In the genomic region with DNA sequence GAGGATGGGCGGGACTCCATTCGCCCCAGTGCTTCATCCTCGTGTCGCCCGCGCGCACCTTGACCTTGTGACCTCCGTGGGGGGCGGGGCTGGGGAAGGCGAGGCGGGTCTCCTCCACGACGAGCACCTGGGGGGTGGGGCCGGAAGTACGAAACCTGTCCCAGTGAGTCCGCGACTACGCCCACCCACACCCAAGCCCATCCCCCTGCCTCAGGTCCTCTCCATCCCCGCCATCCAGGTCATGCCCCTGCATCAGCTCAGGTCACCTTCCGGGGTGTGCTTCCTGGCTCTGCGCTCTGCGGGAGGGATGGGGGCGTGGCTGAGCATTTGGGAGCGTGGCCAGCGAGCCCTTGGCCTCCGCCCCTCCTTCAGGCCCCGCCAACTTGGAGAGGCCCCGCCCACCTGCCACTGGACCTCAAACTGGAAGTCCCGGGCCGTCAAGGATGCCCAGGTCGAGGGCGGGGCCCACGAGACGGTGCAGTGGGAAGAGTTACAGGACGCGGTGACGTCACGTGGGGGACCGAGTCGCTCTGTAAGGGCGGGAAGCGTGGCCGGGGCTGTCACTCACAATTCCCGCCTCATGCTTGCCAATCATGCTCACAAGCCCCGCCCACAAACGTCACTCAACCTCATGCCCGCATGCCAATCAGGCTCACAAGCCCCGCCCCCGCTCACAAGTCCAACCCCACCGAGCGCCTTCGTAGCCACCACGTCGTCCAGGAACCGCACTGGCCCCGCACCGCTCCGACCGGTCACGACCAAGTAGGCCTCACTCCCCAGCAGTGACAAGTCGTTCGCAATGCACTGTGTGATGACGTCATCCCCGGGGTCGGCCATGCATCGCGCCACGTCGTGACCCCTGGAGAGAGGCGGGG, we compare ENCODE assay signal across 8 mouse cellular contexts. TPM values are rescaled to one million over a fixed set of nuclear protein-coding genes. Genes with fewer than 3 reads are reported as not detected.
DNase-seq lines count a peak whose midpoint lies in the region; ATAC-seq and TF ChIP-seq lines count a peak whose summit lies in the region.

No protein-coding gene starts in this region.

- H3K27ac ChIP-seq in heart, embryonic 15.5 days = peak overlapping the region; percentile 88
- H3K27ac ChIP-seq in liver, embryonic 13.5 days = peak overlapping the region; percentile 81
- H3K27ac ChIP-seq in neural tube, embryonic 13.5 days (replicated peaks) = peak overlapping the region; percentile 93
- peak overlapping the region; percentile 88 for H3K27ac ChIP-seq in stomach, postnatal 0 days (replicated peaks)

- peak; percentile 46 to 50 for DNase-seq in B cell, adult 2 months
- DNase-seq in c-Kit-positive CD71-positive TER-119-negative erythroid progenitor cells, embryonic 14.5 days (ENCODE audit: low read depth) = peak; percentile 63
- DNase-seq in fibroblast of lung, adult 2 months (ENCODE audit: low read depth) = peak; percentile 4
- peak; percentile 32 to 70 for DNase-seq in kidney, postnatal 36 days
- DNase-seq in liver, embryonic 13.5 days = peak; percentile 76
- peak; percentile 91 for DNase-seq in stomach, postnatal 0 days (ENCODE audit: low spot score)

- peak overlapping the region; percentile 65 for H3K4me3 ChIP-seq in heart, embryonic 15.5 days
- peak overlapping the region; percentile 61 for H3K4me3 ChIP-seq in liver, embryonic 13.5 days (replicated peaks)
- H3K4me3 ChIP-seq in neural tube, embryonic 13.5 days = peak overlapping the region; percentile 57
- H3K4me3 ChIP-seq in stomach, postnatal 0 days (ENCODE audit: low read depth, low read length) = peak overlapping the region; percentile 51

- TF ChIP-seq CTCF in stomach, postnatal 0 days (IDR thresholded peaks at IDR 0.05; ENCODE audit: low read depth) = no peak

- H3K27me3 ChIP-seq in heart, embryonic 15.5 days = no peaks in the 10 kb centered on the region
- peaks cover 6% of the 10 kb centered on the region; the same call in 1 of the 2 replicates for H3K27me3 ChIP-seq in liver, embryonic 13.5 days
- no peaks in the 10 kb centered on the region for H3K27me3 ChIP-seq in neural tube, embryonic 13.5 days
- no peaks in the 10 kb centered on the region for H3K27me3 ChIP-seq in stomach, postnatal 0 days (ENCODE audit: control insufficient read depth, insufficient read depth, low read length)

- 0 out of 2 replicates have a peak, but pooled peaks cover 5% of the 10 kb centered on the region for H3K9me3 ChIP-seq in heart, embryonic 15.5 days (replicated peaks)
- H3K9me3 ChIP-seq in liver, embryonic 13.5 days (replicated peaks) = peaks cover 10% of the 10 kb centered on the region; the same call in 1 of the 2 replicates
- H3K9me3 ChIP-seq in neural tube, embryonic 13.5 days = no peaks in the 10 kb centered on the region
- H3K9me3 ChIP-seq in stomach, postnatal 0 days (ENCODE audit: control insufficient read depth, low read length) = no peaks in the 10 kb centered on the region

- H3K4me1 ChIP-seq in heart, embryonic 15.5 days (replicated peaks) = peaks cover 11% of the 10 kb centered on the region
- H3K4me1 ChIP-seq in liver, embryonic 13.5 days (replicated peaks) = peaks cover 31% of the 10 kb centered on the region
- H3K4me1 ChIP-seq in neural tube, embryonic 13.5 days (replicated peaks) = 0 out of 2 replicates have a peak, but pooled peaks cover 4% of the 10 kb centered on the region
- H3K4me1 ChIP-seq in stomach, postnatal 0 days (replicated peaks; ENCODE audit: control insufficient read depth, insufficient read depth) = no peaks in the 10 kb centered on the region

- 7% methylated on average over 70 of the region's 70 CpGs for WGBS in heart, embryonic 15.5 days
- 5% methylated on average over 65 of the region's 70 CpGs for WGBS in liver, embryonic 13.5 days (ENCODE audit: insufficient replicate concordance)
- 7% methylated on average over 69 of the region's 70 CpGs for WGBS in neural tube, embryonic 13.5 days
- WGBS in stomach, postnatal 0 days = 8% methylated on average over 66 of the region's 70 CpGs

- peak; percentile 40 for ATAC-seq in heart, embryonic 15.5 days (replicated peaks; ENCODE audit: insufficient number of reproducible peaks, insufficient read depth, low FRiP score, low read depth)
- peak; percentile 39 for ATAC-seq in liver, embryonic 13.5 days (ENCODE audit: low read depth)
- peak; percentile 64 for ATAC-seq in neural tube, embryonic 13.5 days (ENCODE audit: low read depth)
- peak; percentile 67 for ATAC-seq in stomach, postnatal 0 days (ENCODE audit: low FRiP score, low TSS enrichment)

- H3K9ac ChIP-seq in heart, embryonic 15.5 days = no peak overlapping the region
- H3K9ac ChIP-seq in liver, embryonic 13.5 days = no peak overlapping the region
- peak overlapping the region; percentile 55 for H3K9ac ChIP-seq in neural tube, embryonic 13.5 days
- 0 out of 2 replicates have a peak overlapping the region, but pooled peaks have one; percentile 58 for H3K9ac ChIP-seq in stomach, postnatal 0 days (ENCODE audit: low read length)

- TF ChIP-seq EP300 in stomach, postnatal 0 days (optimal IDR thresholded peaks at IDR 0.05) = no peak

- peak overlapping the region; percentile 76 for H3K4me2 ChIP-seq in heart, embryonic 15.5 days
- H3K4me2 ChIP-seq in liver, embryonic 13.5 days = peak overlapping the region; percentile 74
- H3K4me2 ChIP-seq in neural tube, embryonic 13.5 days = peak overlapping the region; percentile 63
- peak overlapping the region; percentile 58 for H3K4me2 ChIP-seq in stomach, postnatal 0 days (replicated peaks; ENCODE audit: low read depth)

- no peaks in the 10 kb centered on the region for H3K36me3 ChIP-seq in heart, embryonic 15.5 days
- H3K36me3 ChIP-seq in liver, embryonic 13.5 days = no peaks in the 10 kb centered on the region
- H3K36me3 ChIP-seq in neural tube, embryonic 13.5 days = no peaks in the 10 kb centered on the region
- H3K36me3 ChIP-seq in stomach, postnatal 0 days (ENCODE audit: control insufficient read depth, insufficient read depth, low read length) = no peaks in the 10 kb centered on the region

RNA-seq across cellular contexts. Expression of gene Csf2ra, which starts 2.5 kb away (rescaled TPM):
- polyA plus RNA-seq in heart, embryonic 15.5 days (2015; fragmentation: Nextera tagmentation; extraction: Ambion mirVana) = 32.4 and 44.3 TPM in 2 replicates
- 9.1 and 9.9 TPM in 2 replicates for polyA plus RNA-seq in liver, embryonic 13.5 days (2015; fragmentation: Nextera tagmentation; extraction: Ambion mirVana)
- 62.1 and 62.4 TPM in 2 replicates for polyA plus RNA-seq in neural tube, embryonic 13.5 days (2015; fragmentation: Nextera tagmentation; extraction: Ambion mirVana)
- polyA plus RNA-seq in stomach, postnatal 0 days (2015; fragmentation: Nextera tagmentation; extraction: Ambion mirVana) = 8.4 and 9.0 TPM in 2 replicates

RNA-seq across cellular contexts. Expression of gene Gm6020, which starts 42.1 kb away (rescaled TPM):
- not detected in 2 replicates for polyA plus RNA-seq in heart, embryonic 15.5 days (2015; fragmentation: Nextera tagmentation; extraction: Ambion mirVana)
- polyA plus RNA-seq in liver, embryonic 13.5 days (2015; fragmentation: Nextera tagmentation; extraction: Ambion mirVana) = not detected in 2 replicates
- not detected in 2 replicates for polyA plus RNA-seq in neural tube, embryonic 13.5 days (2015; fragmentation: Nextera tagmentation; extraction: Ambion mirVana)
- not detected in 2 replicates for polyA plus RNA-seq in stomach, postnatal 0 days (2015; fragmentation: Nextera tagmentation; extraction: Ambion mirVana)

RNA-seq across cellular contexts. Expression of gene Gm7102, which starts 49.7 kb away (rescaled TPM):
- not detected in 2 replicates for polyA plus RNA-seq in heart, embryonic 15.5 days (2015; fragmentation: Nextera tagmentation; extraction: Ambion mirVana)
- polyA plus RNA-seq in liver, embryonic 13.5 days (2015; fragmentation: Nextera tagmentation; extraction: Ambion mirVana) = 0.13 TPM in 1 of 2 replicates, not detected in the other
- polyA plus RNA-seq in neural tube, embryonic 13.5 days (2015; fragmentation: Nextera tagmentation; extraction: Ambion mirVana) = 0.13 TPM in 1 of 2 replicates, not detected in the other
- 0.07 and 0.13 TPM in 2 replicates for polyA plus RNA-seq in stomach, postnatal 0 days (2015; fragmentation: Nextera tagmentation; extraction: Ambion mirVana)

Comparison
In these comparisons a context has a peak if more than half of its experiments do, and no peak if none do; other contexts are left out.
1. Peak in every context shown above with its lines: DNase-seq, ATAC-seq, H3K4me3 ChIP-seq and H3K27ac ChIP-seq.
2. DNase-seq: peak in every context shown above with its lines; median percentile 91 in stomach, postnatal 0 days; 76 in liver, embryonic 13.5 days; 63 in c-Kit-positive CD71-positive TER-119-negative erythroid progenitor cells, embryonic 14.5 days; 51 in kidney, postnatal 36 days; 48 in B cell, adult 2 months; 4 in fibroblast of lung, adult 2 months.
3. H3K9ac ChIP-seq: peak in neural tube, embryonic 13.5 days (single experiment) and stomach, postnatal 0 days (single experiment); none in heart, embryonic 15.5 days (single experiment) and liver, embryonic 13.5 days (single experiment).